Mouse (Mus musculus): Measurements from ENCODE around the gene Gm9837.

Gene Gm9837

DNA sequence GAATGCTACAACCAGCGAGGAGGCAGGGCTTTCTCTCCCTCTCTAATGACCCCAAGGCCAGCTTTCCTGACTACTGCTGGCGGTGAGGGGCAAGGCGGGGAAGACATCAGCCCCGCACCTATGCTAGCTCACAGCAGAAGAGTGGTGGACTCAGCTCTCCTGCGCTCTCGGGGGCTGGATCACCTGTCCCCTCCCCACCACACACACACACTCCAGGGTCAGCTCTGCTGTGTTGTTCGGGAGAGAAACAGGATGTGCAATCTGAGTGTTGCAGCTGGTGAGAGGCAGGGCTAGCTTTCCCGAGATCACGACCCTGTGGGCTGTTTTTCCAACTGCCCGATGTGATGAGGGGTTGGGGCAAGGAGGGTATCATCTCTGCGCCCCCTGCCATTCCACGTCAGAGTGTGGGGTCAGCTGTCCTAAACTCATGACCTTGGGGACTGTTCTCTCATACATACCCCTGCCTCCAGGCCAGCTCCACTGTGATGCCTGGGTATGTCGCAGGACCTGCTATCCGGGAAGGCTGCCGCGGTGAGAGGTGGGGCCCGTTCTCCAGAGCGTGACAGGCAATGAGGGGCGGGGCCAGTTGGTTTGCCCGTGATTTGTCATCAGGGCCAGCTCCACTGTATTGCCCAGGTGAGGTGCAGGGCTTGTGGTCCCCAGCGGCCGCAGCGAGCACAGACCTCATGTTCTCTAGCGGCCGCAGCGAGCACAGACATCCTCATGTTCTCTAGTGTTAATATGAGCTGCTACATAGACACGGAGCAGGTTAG, 16.7 kb upstream of the Gm9837 start:
- WGBS: 38% methylated on average over 27 of the region's 27 CpGs

DNA sequence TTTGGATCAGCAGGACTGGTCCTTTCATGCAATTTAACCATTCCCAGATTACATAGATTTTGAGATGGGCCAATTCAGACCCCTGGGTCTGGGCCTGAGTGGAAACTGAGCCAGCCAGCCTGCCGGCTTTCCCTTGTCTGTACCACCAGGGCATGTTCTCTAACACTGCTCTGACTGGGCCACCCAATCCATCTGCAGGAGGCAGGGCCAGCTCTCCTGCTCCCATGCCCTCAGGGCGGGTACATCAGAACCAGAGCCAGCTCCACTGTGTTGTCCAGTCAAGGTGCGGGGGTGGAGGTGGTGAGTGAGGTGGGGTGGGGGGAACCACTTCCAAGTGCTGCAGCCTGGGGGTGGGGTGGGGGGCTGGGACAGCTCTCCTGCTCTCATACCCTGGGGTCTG, 16.1 kb upstream of the Gm9837 start:
- WGBS: 88% methylated on average over 3 of the region's 3 CpGs

DNA sequence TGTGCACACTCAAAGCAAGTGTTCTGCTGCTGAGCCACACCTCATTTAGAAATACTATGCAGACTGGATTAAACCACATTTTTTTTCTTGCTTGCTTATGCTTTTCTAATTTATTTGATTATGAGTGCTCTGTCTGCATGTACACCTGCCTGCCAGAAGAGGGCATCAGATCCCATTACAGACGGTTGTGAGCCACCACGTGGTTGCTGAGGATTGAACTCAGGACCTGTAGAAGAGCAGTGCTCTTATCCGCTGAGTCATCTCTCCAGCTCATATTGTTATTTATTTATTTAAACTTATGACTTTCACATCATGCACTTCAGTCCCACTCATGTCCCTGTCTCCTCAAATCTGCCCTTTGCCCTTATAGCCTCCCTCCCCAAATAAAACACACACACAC, 15.4 kb upstream of the Gm9837 start:
- WGBS: 46% methylated on average over 3 of the region's 3 CpGs

DNA sequence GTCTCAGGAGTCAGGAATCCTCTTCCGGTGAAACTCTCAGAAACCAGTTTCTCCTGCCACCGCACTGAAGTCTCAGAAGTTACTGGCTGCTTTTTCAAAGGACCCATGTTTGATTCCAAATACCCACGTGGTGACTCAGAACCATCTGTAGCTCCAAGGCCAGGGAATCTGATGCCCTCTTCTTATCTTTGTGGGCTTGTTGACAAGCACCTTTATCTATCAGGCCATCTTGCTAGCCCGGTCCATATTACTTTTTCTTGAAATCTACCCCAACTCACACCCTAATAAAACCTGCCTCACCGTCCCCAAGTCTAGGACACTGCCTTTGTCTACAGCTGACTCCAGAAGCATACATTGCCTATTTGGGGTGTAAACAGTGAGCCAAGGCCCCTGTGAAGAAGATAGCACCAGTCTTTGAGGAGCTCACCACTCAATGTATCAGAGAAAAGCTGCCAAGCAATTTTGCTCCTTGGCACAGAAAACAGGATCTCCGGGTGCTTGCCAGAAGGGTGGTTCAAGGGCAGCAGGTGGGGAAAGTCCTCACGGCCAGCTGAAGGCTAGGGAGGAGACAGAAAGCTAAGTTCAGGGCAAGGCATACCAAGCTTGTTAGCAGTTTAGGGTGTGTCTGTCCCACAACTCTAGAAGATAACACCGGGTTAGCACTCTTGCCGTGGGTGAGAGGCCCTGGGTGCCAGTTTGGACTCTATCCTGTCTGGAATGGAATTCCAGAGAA, 13.0 kb upstream of the Gm9837 start:
- WGBS: 73% methylated on average over 9 of the region's 9 CpGs

DNA sequence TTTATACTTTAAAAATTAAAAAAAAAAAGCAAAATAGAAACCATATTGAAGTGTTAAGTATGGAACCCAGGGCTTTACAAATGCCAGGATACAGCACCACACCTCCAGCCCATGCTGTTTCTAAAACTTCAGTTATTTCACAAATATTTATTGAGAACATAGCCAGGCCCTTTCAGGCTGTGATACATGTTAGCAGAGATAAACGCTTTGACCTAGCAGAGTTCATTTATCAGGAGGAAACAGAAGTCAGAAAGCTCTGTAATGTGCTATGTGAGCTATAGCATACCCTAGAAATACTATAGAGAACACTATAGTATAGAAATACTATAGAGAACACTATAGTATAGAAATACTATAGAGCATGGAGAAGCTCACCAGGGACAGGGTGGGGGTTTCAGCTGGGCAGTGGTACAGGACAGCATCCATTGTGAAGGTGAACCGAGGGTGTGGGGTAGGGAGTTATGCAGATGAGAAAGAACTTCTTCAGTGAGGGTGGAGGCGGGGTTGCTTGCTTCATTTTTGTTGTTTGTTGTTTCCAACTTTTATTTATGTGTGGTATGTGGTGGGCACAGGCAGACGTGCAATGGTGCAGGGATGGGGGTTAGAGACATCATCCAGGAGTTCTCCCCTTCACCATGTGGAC, 10.9 kb upstream of the Gm9837 start:
- WGBS: 80% methylated on average over 4 of the region's 4 CpGs

DNA sequence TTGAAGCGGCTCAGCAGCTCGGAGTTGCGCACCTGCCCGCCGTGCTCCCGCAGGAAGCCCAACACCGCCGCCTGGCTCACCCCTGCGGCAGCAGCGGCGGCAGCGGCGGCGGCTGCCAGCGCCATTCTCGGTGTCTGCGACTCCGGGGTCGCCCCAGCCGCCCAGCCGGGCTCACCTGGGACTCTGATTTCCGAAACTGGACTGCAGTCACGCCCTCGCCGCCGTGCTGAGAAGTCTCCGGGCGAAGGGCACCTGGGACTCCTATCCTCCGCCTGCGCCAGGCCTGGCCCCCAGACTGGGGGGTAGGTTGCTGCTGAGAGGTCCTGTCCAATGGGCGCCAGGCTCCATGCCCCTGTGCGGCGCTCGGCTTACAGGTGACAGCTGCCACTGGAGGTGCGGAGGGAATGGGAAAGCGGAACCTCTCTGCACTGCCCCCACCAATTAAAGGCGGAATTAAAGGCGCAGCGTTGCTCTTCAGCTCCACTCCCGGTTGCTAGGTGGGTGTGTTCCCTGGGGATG, 9.6 kb upstream of the Gm9837 start, which contains the start of the genes Gm9945 and Sowaha:
TSS of gene Gm9945 (plus strand) at position 384 of the 519 bp plus-strand sequence.
TSS of gene Sowaha (minus strand) at position 492 of the 519 bp plus-strand sequence.
- WGBS: 2% methylated on average over 40 of the region's 40 CpGs

DNA sequence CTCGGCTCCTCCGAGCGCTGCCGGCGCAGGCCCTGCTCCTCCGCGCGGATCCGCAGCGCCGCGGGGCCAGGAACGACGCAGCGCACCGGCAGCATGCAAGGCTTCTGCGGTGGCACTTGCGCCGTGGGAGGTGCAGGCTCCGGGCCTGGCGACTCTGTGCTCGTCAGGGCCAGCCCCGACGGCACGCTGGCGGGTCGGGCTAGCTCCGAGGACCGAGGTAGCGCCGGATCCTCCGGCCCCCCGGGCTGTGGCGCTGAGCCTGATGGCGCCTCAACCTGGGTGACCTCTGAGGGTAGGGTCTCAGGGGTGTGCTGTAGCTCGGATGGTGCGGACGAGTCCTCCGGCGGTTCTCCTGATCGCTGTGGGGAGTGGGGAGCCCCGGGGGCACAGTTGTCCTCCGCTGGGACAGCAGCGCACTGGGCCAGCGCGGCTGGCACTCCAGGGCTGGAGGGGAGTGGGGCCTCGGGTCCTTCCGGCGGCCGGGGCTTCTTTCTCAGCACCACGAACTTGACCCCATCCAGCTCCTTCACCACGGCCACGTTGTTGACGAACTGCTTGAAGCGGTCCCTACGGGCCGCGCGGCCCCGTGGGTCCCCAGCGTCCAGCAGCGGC, 9.0 kb upstream of the Gm9837 start:
- WGBS: 1% methylated on average over 62 of the region's 62 CpGs

DNA sequence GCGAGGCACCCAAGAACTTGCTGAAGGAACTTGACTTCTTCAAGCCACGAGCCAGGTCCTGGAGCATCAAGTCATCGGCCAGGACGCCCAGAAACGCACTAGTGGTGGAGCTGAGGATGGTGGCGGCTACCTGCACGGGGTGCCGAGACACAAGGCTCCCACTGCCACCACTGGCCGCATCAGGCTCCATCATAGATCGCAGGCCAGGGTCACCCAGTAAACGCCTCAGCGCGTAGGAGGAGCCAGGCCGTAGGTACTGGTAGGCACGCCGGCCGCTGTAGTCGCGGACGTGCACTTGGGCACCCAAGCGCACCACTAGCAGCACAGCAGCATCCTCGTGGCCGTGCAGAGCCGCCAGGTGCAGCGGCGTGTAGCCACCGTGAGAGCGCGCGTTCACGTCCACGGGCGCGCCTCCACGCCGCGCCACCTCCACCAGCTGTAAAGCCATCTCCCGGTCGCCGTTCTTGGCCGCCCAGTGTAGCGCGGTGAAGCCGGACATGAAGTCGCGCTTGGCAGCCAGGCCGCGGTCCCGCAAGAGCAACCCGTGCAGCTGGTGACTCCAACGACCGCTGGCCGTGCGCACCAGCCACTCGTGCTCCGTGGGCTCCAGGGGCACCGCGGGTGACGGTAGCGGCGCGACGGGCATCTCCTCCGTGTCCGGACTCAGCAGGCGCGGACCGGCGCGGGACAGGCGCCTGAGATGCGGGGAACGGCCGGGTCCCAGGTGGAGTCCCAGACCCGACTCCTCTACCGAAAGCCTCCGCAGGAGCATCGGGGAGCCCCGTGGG, 8.3 kb upstream of the Gm9837 start:
- 7% methylated on average over 79 of the region's 79 CpGs for WGBS

DNA sequence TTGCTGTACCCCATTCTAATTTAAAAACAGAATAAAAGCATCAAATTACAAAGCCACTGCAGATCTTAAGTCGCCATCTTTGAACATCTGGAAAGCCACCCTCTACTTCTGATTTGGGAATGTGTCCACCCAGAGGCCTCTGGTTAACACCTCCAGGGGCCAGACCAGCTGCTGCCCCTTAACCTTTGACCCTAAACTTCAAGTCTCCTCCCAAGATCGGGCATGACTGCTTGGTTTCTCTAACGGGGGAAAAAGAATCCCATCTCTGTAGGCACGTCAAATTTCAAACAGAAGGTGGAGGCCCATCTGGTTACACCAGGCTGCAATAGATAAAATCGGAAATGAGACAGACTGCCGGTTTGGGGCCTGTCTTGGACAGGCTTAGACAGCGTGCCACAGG, 7.6 kb upstream of the Gm9837 start:
- 49% methylated on average over 7 of the region's 7 CpGs for WGBS

DNA sequence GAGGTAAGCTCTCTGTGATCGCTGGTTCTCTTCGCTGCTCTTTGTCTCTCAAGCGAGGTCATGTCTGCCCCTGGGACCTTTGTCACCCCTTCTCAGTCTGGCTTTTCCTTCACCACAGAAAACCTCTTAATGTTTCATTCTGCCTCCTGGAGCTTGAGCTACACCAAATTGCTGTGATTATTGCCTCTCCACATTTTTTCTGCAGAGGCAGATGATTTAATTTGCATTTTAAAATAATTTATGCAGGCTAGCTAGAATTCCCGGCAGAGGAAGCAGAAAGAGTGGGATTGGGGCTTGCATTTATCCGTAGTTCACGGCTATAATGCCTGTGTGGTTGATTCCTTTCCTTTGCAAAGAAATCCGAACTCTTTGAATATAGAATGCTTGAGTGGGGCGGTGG, 5.3 kb upstream of the Gm9837 start:
- 23% methylated on average over 8 of the region's 8 CpGs for WGBS

DNA sequence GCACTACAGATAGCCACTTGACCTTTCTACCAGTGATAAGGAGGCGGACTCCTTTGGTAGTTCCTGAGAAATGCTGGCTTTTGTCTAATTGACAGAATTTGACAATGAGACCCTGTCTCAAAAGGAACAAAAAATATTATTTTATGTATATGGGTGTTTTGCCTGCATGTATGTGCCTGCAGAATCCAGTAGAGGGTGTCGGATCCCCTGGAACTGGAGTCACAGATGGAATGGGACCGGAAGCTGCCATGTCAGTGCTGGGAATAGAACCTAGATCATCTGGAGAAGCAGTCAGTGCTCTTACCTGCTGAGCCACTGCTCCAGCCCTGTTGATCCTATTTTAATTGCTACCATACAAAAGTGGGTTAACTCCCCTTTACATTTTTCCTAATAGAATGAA, 2.4 kb upstream of the Gm9837 start:
- 87% methylated on average over 3 of the region's 3 CpGs for WGBS

DNA sequence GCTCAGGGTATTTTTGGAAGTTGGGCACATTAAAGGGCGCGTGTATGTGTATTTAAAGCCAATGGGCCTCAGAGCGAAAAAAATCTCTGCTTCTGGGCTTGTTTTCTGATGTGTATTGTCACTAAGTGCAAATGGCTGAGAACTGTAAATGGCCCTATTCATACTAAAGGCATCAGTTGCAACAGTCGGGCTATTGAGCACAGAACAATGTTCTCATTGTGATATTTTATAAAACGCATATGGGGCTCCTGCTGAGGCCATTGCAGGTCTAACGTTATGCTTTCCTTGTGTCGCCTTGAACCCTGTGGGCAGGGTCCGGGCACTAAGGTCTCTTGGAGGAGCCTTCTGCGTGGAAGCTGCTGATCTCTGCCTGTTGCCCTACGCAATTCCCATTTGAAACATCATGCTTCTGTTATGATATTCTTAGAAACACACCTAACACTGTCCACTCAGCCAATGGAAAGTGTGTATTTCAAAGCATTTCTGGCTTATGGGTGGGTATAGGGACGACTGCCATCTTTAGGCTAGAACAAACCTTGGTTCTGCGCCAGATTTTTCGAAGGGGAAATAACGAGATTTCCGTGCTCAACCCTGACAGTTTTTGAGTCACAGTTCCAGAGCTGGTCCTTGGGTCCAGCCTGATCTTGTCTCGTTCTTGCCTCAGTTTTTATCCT, 848 bp downstream of the Gm9837 start:
- 9% methylated on average over 16 of the region's 16 CpGs for WGBS

DNA sequence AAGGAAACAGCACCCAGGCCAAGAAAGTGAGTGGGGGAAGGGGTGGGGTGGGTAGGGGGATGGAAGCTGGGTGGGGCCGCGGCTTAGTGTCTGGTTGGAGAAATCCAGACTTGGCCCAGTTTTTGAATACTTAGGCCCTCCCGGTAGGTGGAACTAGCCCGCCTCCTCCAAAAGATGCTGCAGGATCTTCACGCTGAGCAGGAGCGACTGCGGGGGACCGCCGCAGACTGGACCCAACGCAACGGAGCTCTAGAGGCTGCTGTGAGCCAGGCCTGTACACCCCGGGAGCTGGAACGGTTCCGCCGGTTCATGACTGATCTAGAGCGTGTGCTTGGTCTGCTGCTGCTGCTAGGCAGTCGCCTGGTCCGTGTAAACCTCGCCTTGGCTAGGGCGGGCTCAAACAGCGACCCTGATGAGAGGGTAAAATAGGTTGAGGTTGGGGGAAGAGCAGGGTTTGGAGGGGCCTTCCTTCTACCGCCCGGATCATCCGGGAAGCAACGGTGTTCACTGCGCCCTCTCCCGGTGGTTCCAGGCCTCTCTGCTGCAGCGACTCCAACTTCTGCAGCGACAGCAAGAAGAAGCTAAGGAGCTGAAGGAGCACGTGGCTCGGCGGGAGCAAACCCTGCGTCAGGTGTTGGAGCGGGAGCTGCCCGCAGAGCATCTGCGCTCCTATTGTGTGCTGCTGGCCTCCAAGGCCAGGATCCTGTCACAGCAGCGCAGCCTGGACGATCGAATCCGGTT, 3.9 kb downstream of the Gm9837 start:
- 17% methylated on average over 40 of the region's 40 CpGs for WGBS

DNA sequence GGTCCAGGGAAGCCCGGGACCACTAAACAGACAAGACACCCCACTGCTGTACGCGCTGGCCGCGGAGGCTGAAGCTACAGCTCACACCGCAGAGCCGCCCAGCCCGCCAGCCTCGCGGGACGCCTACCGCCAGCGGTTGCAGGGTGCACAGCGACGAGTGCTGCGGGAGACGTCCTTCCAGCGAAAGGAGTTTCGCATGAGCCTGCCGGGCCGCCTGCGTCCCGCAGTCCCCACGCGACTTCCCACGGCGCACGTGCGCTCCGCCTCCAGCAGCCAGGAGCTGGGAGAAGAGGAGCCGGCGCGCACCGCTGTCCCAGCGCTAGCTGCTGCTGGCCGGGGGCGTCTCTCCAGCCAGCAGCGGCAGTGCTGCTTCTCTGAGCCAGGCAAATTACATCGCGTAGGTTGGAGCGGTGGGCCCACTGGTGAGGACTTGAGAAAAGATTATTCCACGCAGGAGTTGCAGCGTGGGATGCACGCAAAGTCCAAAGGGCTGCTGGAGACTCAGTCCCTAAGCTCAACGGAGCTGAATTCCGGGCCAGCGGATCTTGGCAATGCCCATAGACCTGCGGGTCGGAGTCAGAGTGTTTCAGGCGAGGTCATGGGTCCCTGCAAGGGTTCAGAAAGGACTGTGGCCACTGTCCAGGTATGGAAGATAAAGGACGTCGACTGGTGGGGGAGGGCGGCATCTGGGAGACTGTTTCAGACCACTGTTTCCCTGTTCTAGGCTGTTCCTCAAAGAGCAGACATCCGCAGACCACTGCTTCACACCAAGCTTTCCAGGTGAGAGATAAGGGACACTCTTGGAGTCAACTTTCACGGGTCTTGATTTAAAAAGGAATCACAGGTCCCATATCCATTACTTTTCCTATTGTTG, 6.5 kb downstream of the Gm9837 start:
- WGBS: 31% methylated on average over 55 of the region's 55 CpGs

DNA sequence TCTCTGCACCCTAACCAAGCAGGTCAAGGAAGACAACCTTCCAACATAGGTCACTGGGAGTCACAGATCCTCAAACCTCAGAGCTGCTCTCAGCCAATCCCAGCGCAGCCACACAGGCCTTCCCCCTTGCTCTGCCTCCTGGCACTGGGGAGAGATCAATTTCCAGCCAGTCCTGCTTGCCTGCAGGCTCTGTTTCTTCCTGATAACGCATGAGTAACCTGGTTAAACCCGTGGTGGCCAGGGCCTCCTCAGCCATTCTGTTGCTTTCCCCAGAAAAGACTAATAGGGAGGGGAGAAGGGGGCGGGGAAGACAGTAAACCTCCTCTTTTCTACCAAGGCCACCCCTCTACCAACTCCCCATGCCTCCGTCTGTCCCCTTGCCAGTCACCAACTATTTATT, 8.6 kb downstream of the Gm9837 start:
- 69% methylated on average over 5 of the region's 5 CpGs for WGBS

DNA sequence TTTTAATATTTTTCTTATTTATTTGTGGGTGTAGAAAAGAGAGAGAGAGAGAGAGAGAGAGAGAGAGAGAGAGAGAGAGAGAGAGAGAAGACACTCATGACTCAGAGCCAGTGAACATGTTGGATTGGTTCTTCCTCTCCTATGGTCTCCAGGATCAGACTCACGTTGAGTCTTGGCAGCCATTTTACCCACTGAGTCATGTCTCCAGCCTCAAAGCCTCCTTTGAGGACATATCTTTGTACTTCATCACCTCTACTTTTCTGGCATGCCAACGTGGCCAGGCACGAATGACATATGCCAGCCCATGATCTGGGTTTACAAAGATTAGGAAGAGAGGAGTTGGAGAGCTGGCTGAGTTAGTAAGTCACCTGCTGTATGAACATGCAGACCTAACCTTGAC, 10.1 kb downstream of the Gm9837 start:
- WGBS: 75% methylated on average over 3 of the region's 3 CpGs

DNA sequence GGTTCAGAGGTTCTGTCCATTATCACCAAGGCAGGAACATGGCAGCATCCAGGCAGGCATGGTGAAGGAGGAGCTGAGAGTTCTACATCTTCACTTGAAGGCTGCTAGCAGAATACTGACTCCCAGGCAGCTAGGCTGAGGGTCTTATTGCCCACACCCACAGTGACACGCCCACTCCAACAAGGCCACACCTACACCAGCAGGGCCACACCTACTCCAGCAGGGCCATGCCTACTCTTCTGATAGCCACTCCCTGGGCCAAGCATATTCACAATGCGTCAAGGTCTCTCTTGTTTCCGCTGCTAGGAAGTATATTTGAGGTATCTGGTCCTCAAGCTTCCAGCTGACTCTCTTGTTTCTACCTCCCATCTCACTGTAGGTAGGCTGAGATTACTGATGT, 11.3 kb downstream of the Gm9837 start:
- WGBS: 81% methylated on average over 3 of the region's 3 CpGs

DNA sequence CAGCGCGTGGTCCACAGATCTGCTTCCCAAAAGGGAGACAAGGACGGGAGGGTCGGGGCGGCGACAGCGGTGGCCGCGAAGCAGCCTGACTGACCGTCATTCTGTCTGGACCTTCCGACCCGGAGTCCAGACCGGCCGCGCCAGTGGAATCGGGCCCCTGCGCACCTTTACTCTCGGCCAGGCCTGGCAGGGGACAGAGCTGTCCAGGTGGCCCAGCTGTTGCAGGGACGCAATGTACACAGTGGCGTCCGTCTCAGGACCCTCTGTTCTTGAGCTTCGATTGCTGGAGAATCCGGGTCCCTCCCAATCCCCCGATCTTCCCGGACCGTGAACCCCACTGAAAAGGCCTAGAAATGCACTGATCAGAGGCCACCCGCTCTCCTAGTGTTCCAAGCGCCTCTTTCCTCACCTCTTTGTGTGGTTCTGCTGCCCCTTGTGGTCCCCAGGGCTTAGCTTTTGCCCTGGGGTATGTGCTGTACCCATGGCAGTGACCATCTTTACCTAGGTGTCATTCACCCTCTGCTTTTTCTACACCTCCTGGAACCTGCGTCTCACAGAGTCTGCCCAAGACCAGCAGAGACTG, 12.8 kb downstream of the Gm9837 start:
- 19% methylated on average over 29 of the region's 29 CpGs for WGBS
